Mouse (Mus musculus): ENCODE data around the gene Hephl1.
A peak's percentile ranks its signal among the peaks of the same experiment; 100 is the strongest.

Hephl1 gene

GRCm38 (mm10) chr9:15060026-15060425 is 51.9 kb downstream of the Hephl1 start:
- DNase-seq (ENCODE audit: low read depth, low spot score) = no peak

GRCm38 (mm10) chr9:15045740-15046139 is 66.2 kb downstream of the Hephl1 start:
- no peak for DNase-seq (ENCODE audit: low read depth, low spot score)

- DNase-seq (ENCODE audit: low read depth, low spot score) = peak; percentile 49
Measured at GRCm38 (mm10) chr9:15045084-15045669, 66.7 kb downstream of the Hephl1 start, which contains the start of gene Panx1. Panx1 (minus strand) TSS chr9:15045478.

GRCm38 (mm10) chr9:15044391-15045083 is 67.4 kb downstream of the Hephl1 start:
- DNase-seq (ENCODE audit: low read depth, low spot score) = no peak

GRCm38 (mm10) chr9:15041556-15041955 is 70.4 kb downstream of the Hephl1 start:
- DNase-seq (ENCODE audit: low read depth, low spot score) = no peak

GRCm38 (mm10) chr9:15039848-15040247 is 72.1 kb downstream of the Hephl1 start:
- DNase-seq (ENCODE audit: low read depth, low spot score) = no peak

GRCm38 (mm10) chr9:15037704-15038103 is 74.2 kb downstream of the Hephl1 start:
- no peak for DNase-seq (ENCODE audit: low read depth, low spot score)

- DNase-seq (ENCODE audit: low read depth, low spot score) = no peak
Measured at GRCm38 (mm10) chr9:15037237-15037636, 74.7 kb downstream of the Hephl1 start.

- no peak for DNase-seq (ENCODE audit: low read depth, low spot score)
Measured at GRCm38 (mm10) chr9:15036807-15037206, 75.1 kb downstream of the Hephl1 start.

- DNase-seq (ENCODE audit: low read depth, low spot score) = no peak
Measured at GRCm38 (mm10) chr9:15036405-15036804, 75.5 kb downstream of the Hephl1 start.

GRCm38 (mm10) chr9:15035979-15036378 is 75.9 kb downstream of the Hephl1 start:
- no peak for DNase-seq (ENCODE audit: low read depth, low spot score)

GRCm38 (mm10) chr9:15034546-15035273 is 77.2 kb downstream of the Hephl1 start:
- DNase-seq (ENCODE audit: low read depth, low spot score) = no peak

- no peak for DNase-seq (ENCODE audit: low read depth, low spot score)
Measured at GRCm38 (mm10) chr9:15033568-15034160, 78.2 kb downstream of the Hephl1 start.

GRCm38 (mm10) chr9:15032797-15033196 is 79.1 kb downstream of the Hephl1 start:
- no peak for DNase-seq (ENCODE audit: low read depth, low spot score)

- no peak for DNase-seq (ENCODE audit: low read depth, low spot score)
Measured at GRCm38 (mm10) chr9:15030771-15031170, 81.1 kb downstream of the Hephl1 start.

- DNase-seq (ENCODE audit: low read depth, low spot score) = no peak
Measured at GRCm38 (mm10) chr9:15029025-15029727, 82.7 kb downstream of the Hephl1 start.

GRCm38 (mm10) chr9:15027725-15028124 is 84.2 kb downstream of the Hephl1 start:
- DNase-seq (ENCODE audit: low read depth, low spot score) = no peak

- no peak for DNase-seq (ENCODE audit: low read depth, low spot score)
Measured at GRCm38 (mm10) chr9:15023049-15023448, 88.9 kb downstream of the Hephl1 start.

GRCm38 (mm10) chr9:15021156-15021555 is 90.8 kb downstream of the Hephl1 start:
- no peak for DNase-seq (ENCODE audit: low read depth, low spot score)

- no peak for DNase-seq (ENCODE audit: low read depth, low spot score)
Measured at GRCm38 (mm10) chr9:15020561-15021080, 91.3 kb downstream of the Hephl1 start.

- DNase-seq (ENCODE audit: low read depth, low spot score) = no peak
Measured at GRCm38 (mm10) chr9:15018756-15019131, 93.2 kb downstream of the Hephl1 start.

Data from telencephalon, adult 2 months (tissue).